Mouse (Mus musculus) cerebellum, postnatal 36 days (tissue): ENCODE results near the gene Igsf21.

Experiments used
- DNase-seq, 2 experiments: peaks; one replicate each; pipeline ENCODE4 v3.0.0; 2021 to 2022; ENCODE audit warnings: mixed read lengths in 2 of 2

The Igsf21 gene

GRCm38 (mm10) chr4:140246180-140247005, at the start of gene Igsf21:
Gene Igsf21 (minus strand): TSS chr4:140246784.
- peak; percentile 59 to 66 for DNase-seq

GRCm38 (mm10) chr4:140285726-140286316, 39.2 kb upstream of the Igsf21 start:
- DNase-seq = no peak

GRCm38 (mm10) chr4:140283398-140283797, 36.8 kb upstream of the Igsf21 start:
- no peak for DNase-seq

GRCm38 (mm10) chr4:140278269-140278668, 31.7 kb upstream of the Igsf21 start:
- DNase-seq = no peak

GRCm38 (mm10) chr4:140271913-140272312, 25.3 kb upstream of the Igsf21 start:
- peak; percentile 36 to 49 for DNase-seq

- DNase-seq = peak; percentile 91 to 94
Observed at GRCm38 (mm10) chr4:140270451-140270850, 23.9 kb upstream of the Igsf21 start.

- DNase-seq = no peak
Observed at GRCm38 (mm10) chr4:140269184-140269840, 22.7 kb upstream of the Igsf21 start.

GRCm38 (mm10) chr4:140267835-140268234, 21.3 kb upstream of the Igsf21 start:
- DNase-seq = no peak

GRCm38 (mm10) chr4:140267086-140267485, 20.5 kb upstream of the Igsf21 start:
- peak in 1 of 2 experiments; percentile 35 for DNase-seq

GRCm38 (mm10) chr4:140258968-140259367, 12.4 kb upstream of the Igsf21 start:
- no peak for DNase-seq

GRCm38 (mm10) chr4:140252369-140252768, 5.8 kb upstream of the Igsf21 start:
- peak; percentile 64 to 83 for DNase-seq

- peak; percentile 88 to 90 for DNase-seq
Observed at GRCm38 (mm10) chr4:140249011-140249744, 2.6 kb upstream of the Igsf21 start.

GRCm38 (mm10) chr4:140248396-140248795, 1.8 kb upstream of the Igsf21 start:
- no peak for DNase-seq

- DNase-seq = peak in 1 of 2 experiments; percentile 35
Observed at GRCm38 (mm10) chr4:140247006-140248003, 721 bp upstream of the Igsf21 start.

GRCm38 (mm10) chr4:140245286-140246179, 1.1 kb downstream of the Igsf21 start:
- DNase-seq = peak; percentile 84 to 89

- DNase-seq = peak in 1 of 2 experiments; percentile 46
Observed at GRCm38 (mm10) chr4:140244835-140245234, 1.7 kb downstream of the Igsf21 start.

GRCm38 (mm10) chr4:140244161-140244813, 2.3 kb downstream of the Igsf21 start:
- DNase-seq = peak; percentile 77 to 81

GRCm38 (mm10) chr4:140243231-140243630, 3.4 kb downstream of the Igsf21 start:
- DNase-seq = peak in 1 of 2 experiments; percentile 45

- DNase-seq = no peak
Observed at GRCm38 (mm10) chr4:140242291-140242690, 4.3 kb downstream of the Igsf21 start.

- peak; percentile 47 to 52 for DNase-seq
Observed at GRCm38 (mm10) chr4:140237305-140237741, 9.3 kb downstream of the Igsf21 start.
